Mouse (Mus musculus): ENCODE data around the gene Gpr84.

GRCm38 (mm10) chr15:103333081-103333615 is 22.7 kb upstream of the Gpr84 start:
- TF ChIP-seq TAL1 (IDR thresholded peaks at IDR 0.05; ENCODE audit: low read length) (no peak), GATA1 (IDR thresholded peaks at IDR 0.05; ENCODE audit: low read length) (no peak)

Data from erythroblast, embryonic 14.5 days (primary cell).